In genomic region chr3:16810878-16811611, GRCm38 (mm10) we compare ENCODE assay signal across 18 mouse cellular contexts.
DNase-seq lines count a peak whose midpoint lies in the region; ATAC-seq and TF ChIP-seq lines count a peak whose summit lies in the region.
"Had no signal": no experiment of that assay in that cellular context is flagged by ENCODE, and none has a peak within 500 bp of the region (broad histone marks: within the 10 kb centered on the region; RNA-seq: fewer than 3 reads in every experiment).

No protein-coding gene starts in this region.

- TF ChIP-seq POLR2A in brain, embryonic 14.5 days (IDR thresholded peaks at IDR 0.05; ENCODE audit: borderline replicate concordance, extremely low read depth, insufficient read depth, insufficient read length, poor library complexity, severe bottlenecking): no peak

- 0 out of 2 replicates have a peak overlapping the region, but pooled peaks have one; percentile 11 for H3K27ac ChIP-seq in hindbrain, embryonic 11.5 days (ENCODE audit: low read depth, low read length)
- peak overlapping the region; percentile 58 for H3K27ac ChIP-seq in midbrain, embryonic 13.5 days
- H3K27ac ChIP-seq in kidney, embryonic 14.5 days (ENCODE audit: low read depth, low read length): no peak overlapping the region
- H3K27ac ChIP-seq: embryonic facial prominence, embryonic 12.5 days; lung, embryonic 15.5 days; stomach, embryonic 15.5 days had no signal

- H3K9ac ChIP-seq in hindbrain, embryonic 11.5 days (ENCODE audit: low read depth, low read length): no peak overlapping the region
- no peak overlapping the region for H3K9ac ChIP-seq in midbrain, embryonic 13.5 days (replicated peaks)
- H3K9ac ChIP-seq in kidney, embryonic 14.5 days (ENCODE audit: low read depth, low read length): no peak overlapping the region
- H3K9ac ChIP-seq: embryonic facial prominence, embryonic 12.5 days; lung, embryonic 15.5 days; stomach, embryonic 15.5 days had no signal

- 33% methylated on average over 3 of the region's 3 CpGs for WGBS in hindbrain, embryonic 11.5 days
- WGBS in midbrain, embryonic 13.5 days: 35% methylated on average over 3 of the region's 3 CpGs
- 52% methylated on average over 3 of the region's 3 CpGs for WGBS in kidney, embryonic 14.5 days

- ATAC-seq in hindbrain, embryonic 11.5 days (ENCODE audit: low FRiP score): peak; percentile 56; the same call in 1 of the 2 replicates
- ATAC-seq in midbrain, embryonic 13.5 days: 0 out of 2 replicates have a peak, but pooled peaks have one; percentile 20
- ATAC-seq in kidney, embryonic 14.5 days (ENCODE audit: low FRiP score, low TSS enrichment): no peak
- no peak for ATAC-seq in erythroblast, adult 5-6 weeks (replicated peaks; ENCODE audit: low FRiP score, poor library complexity, severe bottlenecking)
- ATAC-seq: intestine, postnatal 0 days had no signal

- H3K36me3 ChIP-seq in hindbrain, embryonic 11.5 days (ENCODE audit: control insufficient read depth, insufficient read depth, low read length): no peaks in the 10 kb centered on the region
- no peaks in the 10 kb centered on the region for H3K36me3 ChIP-seq in midbrain, embryonic 13.5 days
- H3K36me3 ChIP-seq in kidney, embryonic 14.5 days (ENCODE audit: control insufficient read depth, insufficient read depth, low read length): no peaks in the 10 kb centered on the region
- H3K36me3 ChIP-seq: embryonic facial prominence, embryonic 12.5 days; lung, embryonic 15.5 days; stomach, embryonic 15.5 days had no signal

- no peak overlapping the region for H3K4me2 ChIP-seq in hindbrain, embryonic 11.5 days (replicated peaks; ENCODE audit: low read depth, low read length)
- no peak overlapping the region for H3K4me2 ChIP-seq in midbrain, embryonic 13.5 days (replicated peaks)
- H3K4me2 ChIP-seq in kidney, embryonic 14.5 days (replicated peaks; ENCODE audit: low read depth, low read length): no peak overlapping the region
- H3K4me2 ChIP-seq: embryonic facial prominence, embryonic 12.5 days; heart, embryonic 11.5 days; lung, embryonic 15.5 days; stomach, embryonic 15.5 days had no signal

- H3K4me1 ChIP-seq in hindbrain, embryonic 11.5 days (replicated peaks; ENCODE audit: control insufficient read depth, insufficient read depth, low read length): no peaks in the 10 kb centered on the region
- H3K4me1 ChIP-seq in midbrain, embryonic 13.5 days (replicated peaks): peaks cover 5% of the 10 kb centered on the region; the same call in 1 of the 2 replicates
- no peaks in the 10 kb centered on the region for H3K4me1 ChIP-seq in kidney, embryonic 14.5 days (ENCODE audit: control insufficient read depth, insufficient read depth, low read length)
- H3K4me1 ChIP-seq: lung, embryonic 15.5 days; stomach, embryonic 15.5 days had no signal

- DNase-seq in brain, embryonic 14.5 days (ENCODE audit: low read depth): peak; percentile 51
- peak; percentile 24 for DNase-seq in embryo, embryonic 11 days
- peak; percentile 8 for DNase-seq in hindbrain, embryonic 11.5 days (ENCODE audit: low spot score)
- DNase-seq in gastrocnemius, postnatal 4 days (ENCODE audit: low spot score in 2 of 2): no peak
- DNase-seq in c-Kit-positive CD71-positive TER-119-positive erythroid progenitor cells, embryonic 14.5 days (ENCODE audit: low spot score): no peak
- DNase-seq: adrenal gland, adult 8-10 months; cerebellum, adult 8-10 months; gastrocnemius, postnatal 36 days; kidney, postnatal 10 days; thymus, postnatal 14 days had no signal

- H3K9me3 ChIP-seq in hindbrain, embryonic 11.5 days (ENCODE audit: control insufficient read depth, low read length): no peaks in the 10 kb centered on the region
- H3K9me3 ChIP-seq in midbrain, embryonic 13.5 days: no peaks in the 10 kb centered on the region
- H3K9me3 ChIP-seq in kidney, embryonic 14.5 days (ENCODE audit: control insufficient read depth, low read length): no peaks in the 10 kb centered on the region
- H3K9me3 ChIP-seq: embryonic facial prominence, embryonic 12.5 days; lung, embryonic 15.5 days; stomach, embryonic 15.5 days had no signal

- TF ChIP-seq CTCF in brain, embryonic 14.5 days (IDR thresholded peaks at IDR 0.05; ENCODE audit: borderline replicate concordance, extremely low read depth, insufficient read depth, insufficient read length): no peak

- H3K4me3 ChIP-seq in hindbrain, embryonic 11.5 days (ENCODE audit: low read depth, low read length): no peak overlapping the region
- H3K4me3 ChIP-seq in midbrain, embryonic 13.5 days (replicated peaks): no peak overlapping the region
- H3K4me3 ChIP-seq in kidney, embryonic 14.5 days (ENCODE audit: low read length): no peak overlapping the region
- H3K4me3 ChIP-seq: embryonic facial prominence, embryonic 12.5 days; lung, embryonic 15.5 days; stomach, embryonic 15.5 days had no signal

- H3K27me3 ChIP-seq in hindbrain, embryonic 11.5 days (ENCODE audit: control insufficient read depth, insufficient read depth, low read length): no peaks in the 10 kb centered on the region
- H3K27me3 ChIP-seq in midbrain, embryonic 13.5 days: no peaks in the 10 kb centered on the region
- no peaks in the 10 kb centered on the region for H3K27me3 ChIP-seq in kidney, embryonic 14.5 days (ENCODE audit: control insufficient read depth, insufficient read depth, low read length)
- H3K27me3 ChIP-seq: embryonic facial prominence, embryonic 12.5 days; lung, embryonic 15.5 days; stomach, embryonic 15.5 days had no signal

Comparison
In these comparisons a context has a peak if more than half of its experiments do, and no peak if none do; other contexts are left out.
1. DNase-seq: peak in brain, embryonic 14.5 days (single experiment), embryo, embryonic 11 days (single experiment) and hindbrain, embryonic 11.5 days (single experiment); none in gastrocnemius, postnatal 4 days (0 of 2) and c-Kit-positive CD71-positive TER-119-positive erythroid progenitor cells, embryonic 14.5 days (single experiment).
2. ATAC-seq: peak in hindbrain, embryonic 11.5 days (single experiment) and midbrain, embryonic 13.5 days (single experiment); none in kidney, embryonic 14.5 days (single experiment) and erythroblast, adult 5-6 weeks (single experiment).